Mouse (Mus musculus) embryo, embryonic 9.5 days (tissue): Measurements from ENCODE around the gene Cnbd2.
"Not testable (repeated sequence)": the region's sequence is repeated elsewhere in the genome, so short reads cannot be mapped to it uniquely, and the experiment has no call there.

Experiments
- DNase-seq: peaks from one replicate; pipeline ENCODE4 v3.0.0-alpha.2; 2017; ENCODE audit errors: extremely low spot score

Cnbd2 gene

DNA sequence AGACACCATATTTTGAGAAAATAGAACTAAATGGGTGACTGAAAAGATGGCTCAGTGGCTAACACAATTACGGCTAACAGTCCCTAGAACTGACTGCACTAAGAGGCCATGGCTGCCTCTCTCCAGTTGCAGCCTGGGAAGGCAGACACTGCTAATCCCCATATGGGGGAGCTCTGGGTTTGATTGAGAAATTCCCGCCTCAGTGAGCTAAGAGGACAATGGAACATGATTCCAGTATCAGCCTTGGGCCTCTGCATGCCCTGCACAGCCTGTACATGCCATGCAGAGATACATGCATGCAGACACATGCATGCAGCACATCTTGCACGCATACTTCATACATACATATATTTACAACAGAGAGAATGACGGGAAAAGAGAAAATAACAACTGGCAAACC is 69.3 kb downstream of the Cnbd2 start:
- no peak for DNase-seq

DNA sequence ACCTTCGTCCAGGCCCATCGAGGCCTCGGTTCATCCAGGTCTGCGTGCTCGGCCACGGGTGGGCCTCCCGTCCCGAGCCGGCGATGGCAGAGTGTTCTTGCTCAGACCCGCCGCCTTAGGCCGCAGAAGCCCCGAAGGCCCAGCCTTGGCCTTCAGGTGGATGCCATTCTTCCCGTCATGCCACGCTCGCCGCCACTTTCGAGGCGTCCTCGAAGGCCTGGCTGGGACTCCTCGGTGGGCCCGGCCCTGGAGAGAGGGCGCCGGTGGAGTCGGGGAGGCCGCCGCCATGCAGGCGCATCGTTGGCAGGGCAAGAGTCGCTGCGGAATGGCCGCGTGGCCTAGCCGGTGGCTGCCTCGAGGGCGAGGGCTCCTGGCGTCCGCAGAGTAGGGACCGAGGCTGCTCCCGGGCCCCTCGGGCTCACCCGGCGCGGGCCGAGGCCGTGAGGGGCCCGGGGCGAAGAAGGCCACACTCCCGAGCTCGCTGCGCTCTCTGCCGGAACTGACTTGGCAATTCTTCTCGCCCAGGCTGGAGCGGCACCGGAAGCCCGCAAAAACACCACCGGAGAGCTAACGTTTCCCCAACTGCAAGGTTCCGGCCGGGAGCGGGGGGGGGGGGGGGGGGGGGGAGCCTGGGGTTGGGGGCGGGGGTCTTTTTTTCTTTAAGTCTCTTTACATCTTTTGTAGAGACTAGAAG is 80.5 kb downstream of the Cnbd2 start:
- peak; percentile 80 for DNase-seq

DNA sequence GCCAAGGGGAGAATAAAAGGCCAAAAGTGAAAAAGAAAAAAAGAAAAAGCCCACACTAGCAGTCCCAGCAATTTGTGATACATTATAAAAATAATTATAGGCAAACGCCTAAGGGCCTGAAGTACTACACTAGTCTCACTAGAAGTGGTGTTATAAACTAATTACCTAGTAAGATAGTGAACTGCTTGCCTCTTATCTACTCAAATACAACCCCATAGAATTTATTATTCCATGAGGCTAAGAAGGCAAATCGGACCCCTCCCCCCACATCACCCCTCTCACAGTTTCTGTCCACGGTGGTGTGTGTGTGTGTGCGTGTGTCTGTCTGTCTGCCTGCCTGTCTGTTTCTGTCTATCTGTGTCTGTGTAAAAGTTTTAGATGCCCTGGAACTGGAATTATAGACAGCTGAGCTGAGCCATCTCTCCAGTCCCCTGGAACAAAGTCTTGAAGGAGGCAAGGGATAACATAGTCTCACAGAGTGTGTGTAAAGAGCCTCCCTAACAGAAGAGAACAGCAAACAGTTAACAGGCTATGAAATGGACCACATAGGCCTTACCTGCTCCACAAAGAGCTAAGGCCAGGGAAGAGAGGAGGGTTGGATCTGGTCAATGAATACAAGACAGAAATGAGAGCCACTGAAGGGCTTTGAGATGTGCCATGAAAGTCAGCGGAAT is 81.2 kb downstream of the Cnbd2 start:
- no peak for DNase-seq

DNA sequence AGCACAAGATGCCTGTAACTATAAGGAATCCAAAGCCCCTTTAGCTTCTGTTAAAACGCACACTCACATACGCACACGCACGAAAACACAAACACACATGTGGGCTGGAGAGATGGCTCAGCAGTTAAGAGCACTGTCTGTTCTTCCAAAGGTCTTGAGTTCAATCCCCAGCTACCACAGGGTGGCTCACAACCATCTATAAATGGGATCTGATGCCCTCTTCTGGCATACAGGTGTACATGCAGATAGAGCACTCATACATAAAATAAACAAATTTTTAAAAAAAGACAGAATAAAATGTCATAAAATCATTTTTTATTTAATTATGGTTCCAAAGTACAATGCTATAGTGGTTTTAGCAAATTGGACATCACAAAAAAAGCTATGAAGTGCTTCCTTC is 82.2 kb downstream of the Cnbd2 start:
- DNase-seq: no peak

DNA sequence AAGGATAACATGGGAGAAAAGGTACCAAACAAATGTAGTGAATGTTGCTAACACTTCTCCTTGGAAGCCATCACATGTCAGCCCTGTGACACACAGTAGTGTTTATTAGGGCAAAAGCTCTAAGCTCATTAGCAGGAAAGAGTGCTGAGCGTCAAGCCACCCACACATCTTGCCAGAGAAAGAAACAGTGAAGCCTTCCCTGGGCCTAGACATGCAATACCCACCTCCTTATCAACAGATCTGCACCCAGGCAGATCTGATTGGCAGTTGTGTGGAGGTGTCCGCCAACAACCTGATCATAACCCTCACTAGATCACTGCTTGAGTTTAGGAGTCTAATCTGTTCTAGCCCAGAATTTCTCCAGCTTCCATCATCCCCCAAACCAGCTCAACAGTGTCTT is 84.0 kb downstream of the Cnbd2 start:
- no peak for DNase-seq

DNA sequence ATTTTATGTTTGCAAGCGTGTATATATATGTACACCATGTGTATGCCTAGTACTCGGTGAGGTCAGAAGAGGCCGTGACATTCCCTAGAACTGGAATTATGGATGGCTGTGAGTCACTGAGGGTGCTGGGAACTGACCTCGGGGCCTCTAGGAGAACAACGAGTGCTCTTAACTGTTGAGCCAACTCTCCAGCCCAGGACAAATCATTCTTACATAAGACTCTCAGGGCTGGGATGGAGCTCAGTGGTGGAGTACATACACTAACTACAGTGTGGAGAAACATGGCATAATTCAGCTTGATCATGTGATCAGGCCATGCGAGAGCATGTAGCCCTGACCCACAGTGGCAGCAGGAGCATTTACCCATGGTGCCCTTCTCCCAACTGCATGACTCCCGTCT is 85.9 kb downstream of the Cnbd2 start:
- no peak for DNase-seq

DNA sequence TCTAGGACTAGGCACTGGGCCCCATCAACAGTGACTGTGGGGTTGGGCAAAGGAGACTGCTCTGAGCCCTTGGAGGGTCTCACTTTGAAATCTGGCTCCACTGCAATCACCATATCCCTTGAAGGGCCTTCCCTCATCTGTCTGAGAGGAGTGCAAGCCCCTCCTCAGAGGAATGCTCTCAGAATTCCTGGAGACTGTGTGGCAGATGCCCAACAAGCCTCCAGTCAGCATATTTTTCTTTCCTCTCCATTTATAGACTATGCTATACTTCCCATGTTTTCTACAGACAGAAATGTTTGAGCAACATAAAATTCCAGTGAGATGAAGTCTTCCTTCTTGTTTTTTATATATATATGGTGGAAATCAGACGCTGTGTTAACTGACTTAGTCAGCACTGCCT is 87.4 kb downstream of the Cnbd2 start:
- no peak for DNase-seq

DNA sequence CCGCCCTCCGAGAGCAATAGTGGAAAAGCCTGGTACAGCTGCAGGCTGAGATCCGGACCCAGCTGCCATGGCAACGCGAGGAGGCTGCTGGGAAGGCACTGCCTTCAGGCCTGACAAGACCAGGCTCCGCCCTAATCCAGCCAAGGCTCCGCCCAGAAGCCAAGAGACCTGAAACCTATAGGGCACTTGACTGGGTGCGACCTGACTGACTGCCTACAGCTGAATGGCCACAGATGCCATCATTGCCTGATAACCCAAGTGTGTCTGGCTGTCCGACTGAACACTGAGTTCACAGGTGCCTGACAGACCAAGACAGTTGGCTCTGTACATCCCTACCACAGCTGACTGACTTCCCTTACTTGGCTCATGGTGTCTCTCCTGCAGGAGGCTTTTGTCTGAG is 89.2 kb downstream of the Cnbd2 start:
- DNase-seq: peak; percentile 77

DNA sequence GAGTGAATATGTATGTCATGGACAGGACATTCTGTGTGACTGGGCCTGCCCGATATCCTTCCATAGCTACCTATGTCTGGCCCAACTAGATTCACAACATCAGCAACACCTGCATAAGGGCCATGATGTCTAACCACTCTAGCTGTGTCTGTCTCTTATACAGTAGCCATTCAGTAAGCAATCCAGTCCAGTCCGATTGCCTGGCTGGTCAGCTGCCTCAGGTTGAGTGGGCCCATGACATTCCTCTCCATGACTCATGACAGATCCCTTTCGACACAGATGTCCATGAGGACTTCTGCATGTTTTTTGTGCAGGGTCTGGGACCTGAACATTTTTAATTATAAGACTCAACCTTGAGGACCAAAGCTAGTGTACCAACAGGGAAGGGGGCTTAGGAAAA is 89.9 kb downstream of the Cnbd2 start:
- DNase-seq: no peak

DNA sequence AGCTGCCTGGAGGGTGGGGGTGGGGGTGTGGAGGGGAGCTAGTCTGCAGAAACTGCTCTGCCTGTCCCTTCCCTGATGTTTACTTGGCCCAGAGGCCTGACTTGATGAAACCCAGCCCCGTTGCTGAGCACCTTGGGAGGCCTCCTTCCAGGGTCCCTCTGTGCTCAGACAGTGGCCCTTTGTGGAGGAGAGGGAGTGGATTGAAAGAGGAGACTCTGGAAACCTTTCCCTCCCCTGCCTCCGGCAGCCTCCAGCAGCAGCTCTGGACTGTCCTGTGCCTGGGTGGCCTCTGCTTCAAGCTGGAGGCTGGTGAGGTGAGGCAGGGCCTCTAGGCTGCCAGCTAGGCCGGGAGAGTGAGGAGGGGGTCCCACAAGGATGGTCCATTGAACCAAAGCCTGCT is 94.9 kb downstream of the Cnbd2 start:
- DNase-seq: peak; percentile 49

DNA sequence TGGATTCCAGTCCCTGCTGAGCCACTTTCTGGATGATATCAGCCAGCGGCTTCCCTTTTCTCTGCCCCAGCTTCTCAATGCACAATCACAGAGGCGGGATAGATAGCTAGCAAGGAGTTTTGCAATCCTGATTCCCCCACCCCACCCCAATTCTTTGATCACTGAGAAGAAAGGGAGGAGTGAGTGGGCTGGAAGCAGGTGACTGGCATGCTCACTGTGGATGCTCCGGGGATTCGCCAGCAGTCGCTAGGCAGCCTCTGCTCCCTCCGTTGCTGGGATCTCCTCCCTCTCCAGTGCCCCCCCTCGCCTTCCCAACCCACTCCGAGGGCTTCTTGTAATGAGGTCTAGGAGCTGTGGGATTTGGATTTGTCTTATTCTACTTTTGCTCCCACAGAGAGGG is 96.1 kb downstream of the Cnbd2 start:
- DNase-seq: no peak

DNA sequence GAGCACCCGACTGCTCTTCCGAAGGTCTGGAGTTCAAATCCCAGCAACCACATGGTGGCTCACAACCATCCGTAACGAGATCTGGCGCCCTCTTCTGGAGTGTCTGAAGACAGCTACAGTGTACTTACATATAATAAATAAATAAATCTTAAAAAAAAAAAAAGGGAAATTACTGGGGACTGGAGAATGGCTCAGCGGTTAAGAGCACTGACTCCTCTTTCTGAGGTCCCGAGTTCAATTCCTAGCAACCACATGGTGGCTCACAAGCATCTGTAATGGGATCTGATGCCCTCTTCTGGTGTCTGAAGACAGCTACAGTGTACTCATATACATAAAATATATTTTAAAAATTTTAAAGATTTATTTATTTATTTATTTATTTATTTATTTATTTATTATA is 99.2 kb downstream of the Cnbd2 start:
- not testable (repeated sequence) for DNase-seq

DNA sequence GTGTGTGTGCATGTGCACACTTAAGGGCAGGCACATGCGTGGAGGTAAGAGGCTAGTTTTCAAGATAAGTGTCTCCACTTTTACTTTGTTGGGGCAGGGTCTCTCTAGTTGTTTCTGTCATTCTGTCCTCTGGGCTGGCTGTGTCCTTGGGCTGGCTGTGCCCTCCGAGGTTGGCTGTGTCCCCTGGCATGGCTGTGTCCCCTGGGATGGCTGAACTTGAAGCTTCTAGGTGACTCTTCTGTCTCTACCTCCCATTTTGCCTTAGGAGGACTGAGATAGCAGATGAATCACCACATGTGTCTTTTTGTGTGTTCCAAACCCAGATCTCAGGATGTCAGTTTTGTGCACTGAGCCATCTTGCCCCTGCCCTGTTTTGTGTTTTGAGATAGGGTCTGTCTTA is 102.9 kb downstream of the Cnbd2 start:
- DNase-seq: no peak

DNA sequence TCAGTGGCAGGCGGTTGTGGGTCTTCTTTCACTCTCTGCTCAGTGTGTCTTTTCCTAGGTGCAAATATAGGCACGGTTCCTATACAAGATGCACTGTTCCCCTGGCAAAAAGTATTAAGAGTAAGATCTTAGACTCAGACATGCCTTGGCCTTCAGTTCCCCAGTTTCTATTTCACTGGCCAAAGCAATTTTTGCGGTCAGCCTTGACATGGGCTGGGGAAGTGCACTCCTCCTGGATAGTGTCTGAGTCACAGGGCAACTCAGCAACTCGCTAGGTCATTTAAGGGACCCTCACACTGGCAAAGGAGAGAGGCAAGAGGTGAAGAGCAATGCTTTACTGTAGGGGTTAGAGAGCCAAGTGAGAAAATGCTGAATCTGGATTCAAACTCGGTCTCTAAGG is 103.6 kb downstream of the Cnbd2 start:
- no peak for DNase-seq

DNA sequence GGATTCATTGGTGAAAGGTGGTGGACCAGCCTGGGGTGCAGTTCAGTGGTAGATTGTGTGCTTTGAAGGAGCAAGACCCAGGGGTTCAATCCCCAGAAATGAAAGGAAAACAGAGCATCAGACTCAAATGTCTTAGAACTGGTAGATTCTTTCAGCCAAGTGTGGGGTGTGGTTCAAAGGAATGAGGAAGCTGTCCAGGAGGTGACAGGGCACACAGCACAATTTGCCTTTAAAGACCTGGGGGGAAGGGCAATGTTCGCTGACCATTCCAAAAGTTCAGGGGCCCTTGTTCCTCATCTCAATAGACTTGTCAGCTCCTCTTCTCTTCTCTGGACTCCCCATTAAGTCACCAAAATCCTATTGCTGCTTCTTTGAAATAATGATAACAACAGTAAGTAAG is 105.1 kb downstream of the Cnbd2 start:
- DNase-seq: no peak

DNA sequence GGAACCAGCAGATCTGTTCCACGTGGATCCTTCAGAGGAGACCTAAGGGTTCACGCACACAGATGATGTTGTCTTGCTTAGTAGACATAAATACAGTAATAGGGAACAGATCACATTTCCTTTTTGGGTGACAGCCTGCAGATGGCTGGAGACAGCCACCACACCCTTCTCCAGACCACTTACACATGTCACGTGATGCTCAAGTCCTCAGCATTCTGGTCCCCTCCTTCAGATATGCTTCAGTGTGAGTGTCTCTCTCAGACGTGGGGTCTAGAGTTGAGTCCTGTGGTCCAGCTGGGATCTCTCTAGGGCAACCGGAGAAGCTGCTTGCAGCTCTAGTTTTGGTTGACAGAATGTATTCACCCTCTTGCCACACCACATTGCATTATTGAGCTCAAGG is 106.4 kb downstream of the Cnbd2 start:
- no peak for DNase-seq

DNA sequence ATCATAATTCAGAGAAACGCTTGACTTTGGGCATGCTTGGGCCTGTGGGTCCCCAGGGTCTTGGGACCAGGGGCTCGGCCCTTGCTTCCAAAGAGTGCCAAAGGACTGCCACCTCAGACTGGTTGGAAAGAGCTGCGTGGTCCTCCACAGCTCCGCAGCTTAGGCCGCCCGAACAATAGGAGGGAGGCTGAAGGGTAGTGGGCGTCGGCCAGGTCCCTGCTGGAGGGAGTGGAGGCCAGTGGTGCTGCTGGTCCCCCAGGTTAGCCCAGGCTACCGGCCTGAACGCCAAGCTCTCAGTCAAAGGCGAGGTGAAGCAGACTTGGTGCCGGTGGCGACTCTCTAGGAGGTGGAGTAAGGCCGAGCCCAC is 108.2 kb downstream of the Cnbd2 start:
- no peak for DNase-seq

DNA sequence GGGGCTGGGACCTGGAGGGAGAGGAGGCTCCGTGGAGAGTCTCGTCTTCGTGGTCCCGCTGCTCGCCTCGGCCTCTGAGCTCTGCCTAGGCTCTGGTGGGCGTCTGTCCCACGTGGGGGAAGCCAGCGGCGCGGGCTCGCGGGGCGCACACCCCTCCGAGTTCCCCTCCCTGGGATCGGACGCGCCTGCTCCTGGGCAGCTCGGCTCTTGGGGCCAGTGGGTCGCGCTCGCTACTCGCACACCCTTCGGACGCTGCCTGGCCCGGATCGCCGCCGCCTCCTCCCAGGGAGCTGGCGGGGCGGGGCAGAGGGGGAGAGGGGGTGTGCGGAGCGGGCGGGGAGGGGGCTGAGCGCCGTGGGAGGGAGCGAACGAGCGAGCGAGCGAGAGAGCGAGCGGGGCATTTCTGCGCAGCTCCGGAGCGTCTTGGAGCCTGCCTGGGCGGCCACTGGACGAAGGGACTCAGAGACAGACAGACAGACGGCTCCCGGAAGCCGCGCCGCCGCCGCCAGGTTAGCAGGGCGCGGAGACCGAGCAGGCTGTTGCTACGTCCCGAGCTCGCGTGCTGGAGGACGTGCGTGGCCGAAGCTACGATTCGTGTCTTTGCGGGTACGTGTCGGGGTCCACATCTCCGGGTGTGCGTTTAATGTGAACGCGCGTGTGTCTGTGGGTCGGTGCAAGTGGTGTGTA is 108.7 kb downstream of the Cnbd2 start, which contains the start of gene Epb41l1:
TSS of gene Epb41l1 (plus strand) at position 216 of the 687 bp plus-strand sequence.
- DNase-seq: peak; percentile 72

DNA sequence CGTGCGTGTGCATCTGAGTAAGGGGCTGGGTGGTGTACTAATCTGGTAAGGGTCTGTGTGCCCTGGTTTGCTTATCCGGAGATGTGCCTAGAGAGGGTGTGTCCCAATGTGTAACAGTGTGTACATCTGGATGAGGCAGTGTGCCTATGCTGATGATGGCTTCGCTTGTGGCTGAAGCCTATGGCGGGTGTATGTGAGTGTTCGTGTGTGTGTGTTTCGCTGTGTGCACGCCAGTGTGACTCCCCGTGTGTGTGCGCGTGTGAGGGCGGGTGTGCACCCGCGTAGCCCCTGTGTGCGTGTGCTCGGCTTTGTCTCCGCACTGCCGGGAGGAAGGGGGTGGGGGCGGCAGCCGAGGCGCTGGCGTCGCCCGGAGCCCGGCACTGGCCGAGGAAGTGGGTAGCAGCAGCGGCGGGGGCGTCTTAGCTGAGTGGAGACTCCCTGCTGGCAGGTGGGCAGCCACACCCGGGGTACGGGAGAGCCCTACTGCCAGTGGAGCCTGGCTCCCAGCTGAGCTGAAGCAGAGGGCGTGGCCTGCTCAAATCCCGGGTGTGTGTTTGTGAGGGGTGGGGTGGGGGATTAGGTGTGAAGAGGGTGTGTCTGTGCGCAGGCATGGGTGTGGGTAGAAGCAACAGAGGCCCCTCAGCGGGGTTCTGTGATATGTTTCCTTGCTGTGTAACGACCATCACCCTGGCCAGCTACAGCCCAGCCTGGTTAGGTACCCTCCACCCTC is 109.4 kb downstream of the Cnbd2 start:
- DNase-seq: peak; percentile 21

DNA sequence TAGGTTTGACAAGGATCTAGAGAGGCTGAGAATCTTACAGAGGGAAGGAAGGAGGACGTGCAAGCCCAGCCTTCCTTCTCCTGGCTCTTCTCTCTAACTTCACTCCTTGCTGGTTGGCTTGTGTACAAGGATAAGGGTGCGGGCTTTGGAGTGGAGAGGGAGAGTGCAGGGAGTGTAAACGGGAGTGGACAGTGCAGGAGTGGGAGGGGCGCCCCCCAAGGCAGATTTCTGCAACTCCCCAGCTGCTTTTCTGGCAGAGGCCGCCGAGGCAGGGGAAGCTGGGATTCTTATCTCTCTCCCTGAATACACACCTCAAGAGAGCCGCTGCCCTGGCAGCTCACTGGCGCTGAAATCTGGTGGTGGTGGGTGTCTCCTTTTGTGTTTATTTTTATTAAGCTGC is 110.5 kb downstream of the Cnbd2 start:
- DNase-seq: no peak

DNA sequence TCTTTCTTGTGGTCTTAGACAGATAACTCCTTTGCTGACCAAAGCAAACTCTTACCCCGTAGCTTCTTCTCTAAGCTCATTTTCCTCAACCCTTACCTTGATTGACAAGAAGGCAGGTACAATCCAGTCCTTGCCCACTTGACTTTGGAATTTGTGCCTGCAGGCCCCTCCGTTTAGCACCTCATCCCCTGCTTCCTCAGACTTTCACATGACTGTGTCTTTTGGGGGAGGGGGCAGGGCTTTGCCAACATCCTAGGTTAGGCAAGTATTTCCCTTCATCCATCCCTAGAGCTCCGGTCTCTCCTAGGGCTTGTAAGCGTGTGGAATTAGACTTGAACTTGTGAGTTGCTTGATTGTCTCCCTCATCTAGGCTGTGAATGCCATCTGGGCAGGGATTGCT is 111.6 kb downstream of the Cnbd2 start:
- no peak for DNase-seq
